Mouse (Mus musculus): ENCODE measurements at regions not wholly inside any gene's neighbourhood (a gene's known extent, or its start where the extent isn't known, plus 50 kb on each side); places are given as distances from the start of the nearest gene placed in this dataset.

DNA sequence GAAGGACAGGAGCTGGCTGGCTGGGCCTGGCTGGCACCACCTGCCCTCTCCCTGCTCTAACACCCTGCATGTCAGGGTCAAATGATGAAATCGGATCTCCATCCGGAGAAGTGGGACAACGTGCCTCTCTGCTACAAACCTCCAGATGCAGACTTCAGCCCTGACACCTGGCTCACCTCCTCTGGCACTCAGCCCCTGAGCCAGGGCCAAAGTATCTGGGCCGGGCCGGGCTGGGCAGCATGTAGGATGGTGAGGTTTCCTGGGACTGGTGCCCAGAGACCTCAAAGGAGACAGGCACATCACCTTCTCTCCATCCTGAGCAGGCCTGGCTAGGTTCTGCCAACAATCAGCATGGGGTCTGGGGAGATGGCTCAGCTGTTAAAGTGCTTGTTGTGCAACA, 113.5 kb downstream of the Tfcp2l1 start:
- no peak for DNase-seq

DNA sequence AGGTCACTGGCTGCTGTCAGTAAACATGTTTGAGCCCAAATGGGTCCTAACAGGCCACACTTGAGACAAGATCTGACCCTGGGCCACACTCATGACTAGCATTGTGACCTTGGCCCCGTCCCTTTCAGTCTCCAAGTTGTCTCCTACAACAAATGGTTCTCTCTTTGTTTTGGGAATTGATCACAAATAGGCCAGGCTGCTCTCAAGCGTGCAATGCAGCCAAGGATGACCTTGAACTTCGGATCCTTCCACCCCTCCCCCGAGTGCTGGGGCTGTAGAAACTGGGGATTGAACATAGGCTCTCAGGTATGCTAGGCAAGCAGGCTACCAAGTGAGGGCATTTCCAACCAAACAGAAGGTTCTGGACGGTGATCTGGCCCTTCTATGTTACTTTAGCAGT, 120.5 kb downstream of the Tfcp2l1 start:
- DNase-seq: no peak

- no peak for DNase-seq
Measured at GRCm38 (mm10) chr1:118752869-118753268, 125.1 kb downstream of the Tfcp2l1 start.

DNA sequence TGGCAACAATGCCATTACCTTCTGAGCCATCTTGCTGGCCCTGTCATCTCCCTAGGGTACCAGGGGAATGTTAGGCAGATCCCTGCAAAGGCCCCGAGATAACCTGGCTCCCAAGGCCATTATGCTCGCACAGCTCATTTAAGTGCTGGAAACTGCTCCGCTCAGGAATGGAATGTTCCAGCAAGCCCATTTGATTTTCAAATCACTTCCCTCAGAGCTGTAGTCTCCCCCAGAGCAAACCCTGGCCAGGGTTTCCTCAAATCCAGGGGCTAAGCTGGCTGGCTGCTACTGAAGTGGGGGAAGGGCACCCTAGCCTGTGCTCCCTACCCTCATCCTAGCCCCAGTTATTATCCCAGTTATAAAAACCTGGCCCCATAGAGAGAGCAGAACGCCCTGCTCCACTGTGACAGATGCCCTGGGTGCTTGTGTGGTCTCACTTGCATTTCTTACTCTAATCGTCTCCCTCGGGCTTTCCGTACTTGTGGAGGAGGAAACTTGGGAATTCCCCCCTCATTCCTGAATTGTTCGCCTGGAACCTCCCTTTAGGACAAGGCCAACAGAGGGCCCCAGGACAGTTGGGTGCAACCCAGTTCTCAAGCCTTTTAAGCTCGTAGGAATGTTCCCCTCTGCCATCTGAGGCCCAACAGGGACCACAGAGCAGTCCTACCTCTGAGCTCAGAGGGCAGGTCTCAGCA, 128.6 kb downstream of the Tfcp2l1 start:
- no peak for DNase-seq

- DNase-seq: no peak
Measured at GRCm38 (mm10) chr1:118757340-118758030, 129.7 kb downstream of the Tfcp2l1 start.

GRCm38 (mm10) chr1:118758031-118758400, 130.3 kb downstream of the Tfcp2l1 start:
- no peak for DNase-seq

DNA sequence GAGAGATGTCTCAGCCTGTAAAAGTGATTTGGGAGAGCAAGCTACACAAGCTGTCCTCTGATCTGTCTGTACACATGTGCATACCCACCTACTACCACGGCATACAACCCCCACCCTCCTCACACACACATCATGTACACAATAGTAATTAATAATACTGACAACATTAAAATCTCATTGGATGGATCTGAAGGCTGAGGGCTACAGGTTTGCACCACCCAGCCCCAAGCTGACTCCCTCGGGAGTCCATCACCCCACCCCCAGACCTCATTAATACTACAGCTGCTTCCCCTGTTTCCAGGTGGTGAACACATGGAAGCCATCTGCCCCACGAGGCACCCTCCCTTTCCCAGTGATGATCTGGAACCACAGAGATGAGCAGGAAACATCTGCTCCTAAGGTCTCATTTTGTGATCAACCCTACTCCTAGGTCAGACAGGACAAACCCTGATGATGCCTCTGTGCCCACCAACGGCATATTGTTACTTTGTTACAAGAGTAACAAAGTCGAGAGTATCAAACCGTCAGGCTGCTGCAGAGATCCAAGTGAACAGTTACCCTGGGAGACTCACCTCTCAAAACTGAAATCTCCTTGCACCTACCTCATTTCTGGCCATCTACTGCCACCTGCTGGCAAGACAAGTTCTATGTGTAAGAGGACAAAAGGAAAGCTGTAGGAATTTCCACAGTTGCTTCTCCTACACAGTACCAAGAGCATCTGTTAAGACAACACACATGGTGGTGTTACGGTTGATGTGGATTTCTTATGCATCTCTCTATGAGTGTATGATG, 131.6 kb downstream of the Tfcp2l1 start:
- DNase-seq: peak; percentile 63

DNA sequence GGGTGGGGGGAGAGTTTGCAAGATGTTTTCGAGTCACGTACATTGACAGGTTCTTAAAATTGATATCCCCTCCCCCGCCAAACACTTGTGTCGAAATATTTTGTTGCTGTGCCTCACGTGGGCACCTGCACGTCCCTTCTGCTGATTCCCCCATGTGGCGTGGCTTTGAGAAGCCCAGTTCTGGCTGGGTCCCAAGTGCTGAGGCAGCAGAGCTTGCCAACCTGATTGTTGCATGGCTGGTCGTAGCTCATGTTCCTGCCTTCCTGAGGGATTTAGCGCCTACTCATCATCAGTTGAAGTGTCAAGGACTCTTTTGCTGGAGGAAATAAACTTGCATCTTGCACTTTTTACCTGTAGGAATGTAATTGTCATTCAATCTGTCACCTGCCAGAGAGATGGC, 137.8 kb downstream of the Tfcp2l1 start:
- no peak for DNase-seq

DNA sequence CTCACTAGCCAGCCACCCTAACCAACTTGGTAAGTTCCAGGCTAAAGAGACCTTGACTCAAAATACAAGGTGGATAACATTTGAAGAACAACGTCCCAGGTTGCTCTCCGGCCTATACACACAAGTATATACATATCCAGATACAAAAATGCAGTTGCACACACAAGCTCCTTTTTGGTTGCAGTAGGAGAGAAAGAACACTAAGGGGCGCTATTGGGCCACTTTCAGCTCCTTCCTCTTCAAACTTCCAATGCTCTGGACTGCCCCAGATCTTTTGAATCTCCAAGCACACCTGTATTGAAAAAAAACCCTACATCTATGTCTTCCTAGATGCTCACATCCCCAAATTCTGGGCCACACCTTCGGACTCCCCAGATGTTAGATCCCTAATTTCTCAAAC, 141.1 kb downstream of the Tfcp2l1 start:
- DNase-seq: peak; percentile 27

- DNase-seq: peak; percentile 24
Measured at GRCm38 (mm10) chr1:118772261-118772660, 144.5 kb downstream of the Tfcp2l1 start.

DNA sequence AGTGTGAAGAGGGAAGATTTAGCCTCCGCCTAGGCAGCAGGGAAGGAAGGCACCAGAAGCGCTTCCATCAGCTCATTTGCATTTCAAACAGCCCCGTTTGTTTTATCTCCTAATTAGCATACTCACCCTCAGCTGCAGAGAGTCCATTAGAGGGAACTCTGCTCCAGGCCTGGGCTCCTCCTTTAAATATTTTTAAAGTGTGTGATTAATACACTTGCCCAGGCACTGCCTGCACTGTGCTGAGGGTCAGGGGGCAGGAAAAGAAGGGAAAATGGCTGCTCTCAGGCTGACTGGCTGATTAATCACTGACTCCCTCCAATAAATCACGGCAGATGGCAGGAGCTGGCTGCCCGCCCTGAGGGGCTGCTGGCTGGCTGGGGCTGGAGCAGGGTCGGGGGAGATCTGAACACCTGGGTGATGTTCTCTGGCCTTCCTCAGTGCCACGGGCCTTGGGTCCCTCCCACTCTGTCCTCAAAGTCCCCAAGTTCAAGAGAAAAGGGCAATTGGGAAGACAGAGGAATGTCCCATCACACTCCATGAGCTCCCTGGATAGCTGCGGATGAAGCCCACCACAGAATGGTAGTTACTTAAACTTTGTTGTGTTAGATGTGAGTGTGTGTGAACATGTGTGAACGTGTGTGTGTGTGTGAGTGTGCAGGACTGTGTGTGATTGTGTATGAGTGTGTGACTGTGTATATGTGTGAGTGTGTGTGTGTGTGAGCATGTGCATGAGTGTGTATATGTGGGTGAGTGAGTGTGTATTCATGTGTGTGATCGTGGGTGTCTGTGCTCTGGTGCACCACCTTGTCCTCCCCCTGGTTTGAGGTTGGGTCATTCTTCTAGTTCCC, 149.1 kb downstream of the Tfcp2l1 start:
- DNase-seq: no peak
